Mouse (Mus musculus) hindbrain, embryonic 14.5 days (tissue): ENCODE measurements around the gene Cacng1. TPM values are rescaled to one million over a fixed set of nuclear protein-coding genes. Genes with fewer than 3 reads are reported as not detected.

Source experiments
- ATAC-seq: fragments of 200-750 bp; cut with Nextera tagmentation; 2 replicates; pipeline ENCODE4 v1.8.0; 2017; ENCODE audit warnings: moderate number of reproducible peaks, mild to moderate bottlenecking, moderate TSS enrichment, moderate library complexity; ENCODE audit not compliant: low FRiP score
- DNase-seq: peaks from one replicate; pipeline ENCODE4 v3.0.0-alpha.2; 2015; ENCODE audit warnings: low spot score
- H3K27ac ChIP-seq: fragments of 300-500 bp; sonication (generic); 2 replicates; pipeline ENCODE4 v1.5.1; 2014; ENCODE audit warnings: mild to moderate bottlenecking, moderate library complexity
- H3K27me3 ChIP-seq: fragments of 300-500 bp; sonication (generic); 2 replicates; pipeline ENCODE4 v1.6.1; 2014; ENCODE audit warnings: mild to moderate bottlenecking, low read length, mixed read lengths; ENCODE audit not compliant: control insufficient read depth, insufficient read depth
- H3K36me3 ChIP-seq: fragments of 300-500 bp; sonication (generic); replicated peaks from 2 replicates; pipeline ENCODE4 v1.6.1; 2014; ENCODE audit not compliant: control insufficient read depth, insufficient read depth
- H3K4me1 ChIP-seq: fragments of 300-500 bp; sonication (generic); replicated peaks from 2 replicates; pipeline ENCODE4 v1.6.1; 2014; ENCODE audit warnings: antibody characterized with exemption, low read length, mixed read lengths; ENCODE audit not compliant: control insufficient read depth, insufficient read depth
- H3K4me2 ChIP-seq: fragments of 300-500 bp; sonication (generic); replicated peaks from 2 replicates; pipeline ENCODE4 v1.6.1; 2014; ENCODE audit warnings: mild to moderate bottlenecking, moderate library complexity
- H3K4me3 ChIP-seq: fragments of 300-500 bp; sonication (generic); replicated peaks from 2 replicates; pipeline ENCODE4 v1.5.1; 2014; ENCODE audit warnings: mild to moderate bottlenecking, low read length
- H3K9ac ChIP-seq: fragments of 300-500 bp; sonication (generic); 2 replicates; pipeline ENCODE4 v1.6.1; 2014
- H3K9me3 ChIP-seq: fragments of 300-500 bp; sonication (generic); 2 replicates; pipeline ENCODE4 v1.6.1; 2016; ENCODE audit warnings: low read length; ENCODE audit not compliant: control insufficient read depth
- WGBS: fragments of 180-500 bp; shearing (Covaris S2); extraction: QIAGEN DNeasy Blood & Tissue Kit; methylation state at CpG from one replicate; pipeline ENCODE4 v1.1.7; 2014; 5-methylcytosine and 5-hydroxymethylcytosine counted together
- polyA plus RNA-seq: library from polyadenylated mRNA; unstranded; fragments of >200 nt; fragmentation: Nextera tagmentation; extraction: Ambion mirVana; gene quantifications from 2 replicates; pipeline ENCODE4 v1.2.1, GENCODE M21; 2014

Cacng1 gene
- polyA plus RNA-seq = 0.17 and 0.52 TPM in 2 replicates

DNA sequence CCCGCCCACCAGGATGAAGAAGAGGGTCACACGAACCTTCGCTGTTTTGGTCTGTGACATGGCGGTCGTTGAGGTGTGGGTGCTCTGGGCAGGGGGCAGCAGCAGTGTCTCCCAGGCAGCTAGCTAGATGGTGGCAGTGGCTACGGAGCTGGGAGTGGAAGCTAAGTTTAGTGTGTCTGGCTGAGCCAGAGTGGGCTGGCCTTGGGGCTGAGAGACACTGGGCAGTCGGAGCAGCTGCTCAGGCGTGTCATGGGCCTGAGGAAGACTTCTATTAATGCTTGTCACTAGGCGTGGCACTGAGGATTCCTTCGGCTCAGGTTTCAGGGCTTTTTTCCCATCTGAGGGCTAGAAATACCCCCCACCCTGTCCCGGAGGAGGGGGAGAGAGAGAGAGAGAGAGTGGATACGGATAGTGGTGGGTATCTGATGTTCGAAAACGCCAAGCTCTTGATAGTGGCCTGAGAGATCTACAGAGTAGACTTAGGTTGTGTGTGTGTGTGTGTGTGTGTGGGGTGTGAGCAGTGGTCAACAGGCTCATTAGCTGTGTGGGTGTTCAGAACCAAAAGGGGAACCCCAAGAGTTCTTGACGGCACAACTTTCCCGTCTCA lies at the start of gene Cacng1:
TSS of gene Cacng1 (minus strand) at position 191 of the 607 bp plus-strand sequence.
- Histone ChIP-seq H3K4me1 (no peaks in the 10 kb centered on the region), H3K4me3 (no peak within 1 kb of the TSS), H3K27me3 (no peaks in the 10 kb centered on the region), H3K4me2 (no peak within 1 kb of the TSS), H3K27ac (no peak within 1 kb of the TSS), H3K9ac (no peak within 1 kb of the TSS), H3K36me3 (no peaks in the 10 kb centered on the region), H3K9me3 (0 out of 2 replicates have a peak, but pooled peaks cover 4% of the 10 kb centered on the region)
- DNase-seq (no peak), ATAC-seq (no peak)
- 81% methylated on average over 16 of the region's 16 CpGs for WGBS

DNA sequence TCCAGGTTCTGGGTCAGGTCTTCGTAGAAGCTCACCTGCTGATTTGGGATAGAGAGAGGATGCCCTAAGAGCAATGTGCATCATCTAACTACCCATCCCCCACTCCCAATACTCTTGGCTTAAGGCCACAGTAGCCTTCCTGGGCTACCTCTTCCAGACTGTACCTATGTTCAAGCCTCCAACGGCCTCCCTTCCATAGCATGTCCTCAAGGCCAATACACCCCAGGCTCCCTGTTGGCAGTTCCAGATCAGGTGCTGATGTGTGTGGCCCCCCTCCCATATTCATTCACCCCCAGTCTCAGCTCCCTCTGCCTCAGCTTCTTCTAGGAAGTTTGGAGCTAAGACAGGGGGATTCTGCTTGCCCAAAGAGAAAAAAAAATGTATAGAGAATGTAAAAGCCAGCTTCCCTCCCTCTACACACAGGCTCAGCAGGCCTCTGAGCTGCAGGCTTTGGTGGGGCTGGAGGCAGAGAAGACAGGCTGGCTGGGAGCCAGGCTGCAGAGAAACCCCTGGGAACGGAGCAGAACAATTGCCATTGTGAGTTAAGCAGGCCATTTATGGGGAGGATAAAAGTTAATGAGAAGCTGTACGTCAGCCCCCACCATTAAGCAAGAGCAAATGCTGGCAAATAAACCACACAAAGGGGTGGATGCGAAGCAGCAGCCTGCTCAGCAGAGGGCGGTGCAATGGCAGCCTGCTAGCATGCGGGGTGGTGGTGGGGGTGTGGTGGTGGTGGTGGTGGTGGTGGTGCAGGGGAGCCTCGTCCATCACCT lies 46.6 kb upstream of the Cacng1 start:
- Histone ChIP-seq H3K36me3 (peaks cover under 1% of the 10 kb centered on the region; the same call in 1 of the 2 replicates), H3K4me1 (peaks cover 68% of the 10 kb centered on the region), H3K9ac (peak overlapping the region; percentile 47), H3K4me2 (peak overlapping the region; percentile 7; the same call in 1 of the 2 replicates), H3K27ac (peak overlapping the region; percentile 89), H3K4me3 (no peak overlapping the region), H3K27me3 (no peaks in the 10 kb centered on the region), H3K9me3 (no peaks in the 10 kb centered on the region)
- peak; percentile 82 for ATAC-seq
- peak; percentile 83 for DNase-seq
- WGBS = 15% methylated on average over 8 of the region's 8 CpGs

DNA sequence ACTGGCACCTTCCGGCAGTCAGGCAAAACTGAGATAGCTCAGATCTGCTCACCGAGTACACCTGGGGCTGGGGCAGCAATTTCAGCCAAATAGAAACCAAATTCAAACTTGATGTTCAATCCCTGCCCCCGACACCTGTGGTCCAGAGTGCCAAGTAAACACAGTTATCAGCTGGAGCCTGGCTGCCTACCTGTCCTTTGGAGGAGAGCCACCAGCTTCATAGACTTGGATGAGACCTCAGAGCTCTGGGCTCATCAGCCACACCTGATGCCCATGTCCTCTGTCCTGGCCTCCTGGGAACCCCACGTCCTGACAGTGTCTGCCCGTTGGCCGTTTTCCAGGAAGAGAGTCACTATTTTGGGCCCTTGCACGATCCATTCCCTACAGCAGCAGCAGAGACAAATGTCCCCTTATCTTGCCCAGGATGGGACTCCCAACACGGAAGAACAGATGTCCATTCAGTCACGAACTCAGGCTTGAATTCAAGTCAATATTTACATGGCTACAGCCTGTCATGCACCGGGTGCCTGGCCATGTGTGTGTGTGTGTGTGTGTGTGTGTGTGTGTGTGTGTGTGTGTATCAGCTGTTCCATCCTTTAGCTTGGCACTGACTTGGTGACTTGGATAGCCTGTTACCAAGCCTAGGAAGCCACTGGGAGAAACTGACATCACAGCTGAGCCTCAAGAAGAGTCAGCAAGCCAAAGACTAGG lies 45.6 kb upstream of the Cacng1 start:
- WGBS = 62% methylated on average over 10 of the region's 10 CpGs
- Histone ChIP-seq H3K9ac (no peak overlapping the region), H3K4me1 (peaks cover 59% of the 10 kb centered on the region), H3K27me3 (no peaks in the 10 kb centered on the region), H3K27ac (peak overlapping the region; percentile 89), H3K4me2 (no peak overlapping the region), H3K9me3 (no peaks in the 10 kb centered on the region), H3K36me3 (peaks cover 4% of the 10 kb centered on the region; the same call in 1 of the 2 replicates), H3K4me3 (no peak overlapping the region)
- DNase-seq = no peak
- ATAC-seq = no peak

DNA sequence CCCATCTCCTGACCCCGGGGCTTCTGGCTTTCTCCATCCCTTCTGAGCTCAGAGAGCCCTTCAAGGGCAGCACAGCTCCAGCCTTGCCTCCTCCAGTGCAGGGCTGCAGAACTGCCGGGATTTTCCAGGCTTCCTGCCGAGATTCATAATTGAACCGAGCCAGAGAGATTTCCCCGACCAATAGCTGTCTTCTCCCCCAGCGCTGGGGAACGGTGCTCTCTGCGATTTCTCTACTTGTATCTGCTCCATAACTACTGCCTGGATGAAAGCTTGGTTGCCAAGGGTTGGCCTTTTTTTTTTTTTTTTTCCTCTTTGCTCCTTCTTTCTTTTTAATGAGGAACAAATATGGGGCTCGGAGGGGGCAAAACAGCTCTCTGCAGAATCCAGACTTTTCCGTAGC lies 43.7 kb upstream of the Cacng1 start:
- ATAC-seq (no peak), DNase-seq (peak; percentile 57)
- 27% methylated on average over 10 of the region's 10 CpGs for WGBS
- Histone ChIP-seq H3K36me3 (peaks cover 4% of the 10 kb centered on the region; the same call in 1 of the 2 replicates), H3K9ac (no peak overlapping the region), H3K27me3 (no peaks in the 10 kb centered on the region), H3K9me3 (no peaks in the 10 kb centered on the region), H3K27ac (peak overlapping the region; percentile 63), H3K4me3 (no peak overlapping the region), H3K4me2 (no peak overlapping the region), H3K4me1 (peaks cover 59% of the 10 kb centered on the region)

DNA sequence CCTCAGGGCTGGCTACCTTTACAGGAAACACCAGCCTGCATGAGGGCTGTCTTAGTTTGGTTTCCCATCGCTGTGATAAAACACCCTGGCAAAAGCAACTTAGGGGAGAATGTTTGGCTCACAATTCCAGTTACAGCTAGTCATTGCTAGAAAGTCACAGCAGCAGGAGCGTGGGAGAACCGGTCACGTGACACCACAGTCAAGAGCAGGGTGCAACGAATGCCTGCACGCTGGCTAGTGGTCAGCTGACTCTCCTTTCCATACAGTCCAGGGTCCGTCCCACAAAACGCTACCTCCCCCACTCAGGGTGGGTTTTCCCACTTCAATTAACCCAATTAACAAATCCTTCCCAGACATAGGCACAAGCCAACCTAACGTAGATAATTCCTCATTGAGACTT lies 43.2 kb upstream of the Cacng1 start:
- H3K4me3 ChIP-seq = no peak overlapping the region
- DNase-seq (no peak), ATAC-seq (no peak)

DNA sequence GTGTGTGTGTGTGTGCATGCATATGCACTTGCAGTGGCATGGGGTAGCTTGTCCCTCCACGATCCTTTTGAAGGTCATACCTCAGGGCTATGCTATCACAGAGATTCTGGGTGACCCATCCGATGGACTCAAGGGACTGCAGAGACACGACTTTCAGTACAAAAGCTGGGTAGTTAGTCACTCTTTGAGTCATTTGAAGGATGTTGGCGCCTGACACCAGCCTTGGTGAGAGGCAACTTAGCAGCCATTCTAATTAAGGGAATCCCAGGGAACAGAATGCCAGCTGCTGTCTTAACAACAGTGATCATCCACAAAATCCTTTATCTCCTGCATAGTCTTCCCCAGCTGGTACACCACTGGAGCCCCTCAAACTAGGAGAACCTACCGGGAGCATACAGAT lies 32.8 kb upstream of the Cacng1 start:
- no peak overlapping the region for H3K9ac ChIP-seq
- no peak overlapping the region for H3K4me3 ChIP-seq
- 62% methylated on average over 5 of the region's 5 CpGs for WGBS
- H3K27ac ChIP-seq = no peak overlapping the region
- no peaks in the 10 kb centered on the region for H3K9me3 ChIP-seq
- H3K4me2 ChIP-seq = no peak overlapping the region
- H3K4me1 ChIP-seq = peaks cover 4% of the 10 kb centered on the region; the same call in 1 of the 2 replicates
- ATAC-seq (no peak), DNase-seq (no peak)
- H3K36me3 ChIP-seq = peaks cover 3% of the 10 kb centered on the region; the same call in 1 of the 2 replicates
- H3K27me3 ChIP-seq = no peaks in the 10 kb centered on the region

More for the DNA sequence above, 43.2 kb upstream of the Cacng1 start:
- peaks cover 4% of the 10 kb centered on the region; the same call in 1 of the 2 replicates for H3K36me3 ChIP-seq
- no peaks in the 10 kb centered on the region for H3K9me3 ChIP-seq
- WGBS = 69% methylated on average over 9 of the region's 9 CpGs
- no peak overlapping the region for H3K4me2 ChIP-seq
- H3K9ac ChIP-seq = no peak overlapping the region
- H3K4me1 ChIP-seq = peaks cover 54% of the 10 kb centered on the region
- H3K27ac ChIP-seq = peak overlapping the region; percentile 63
- H3K27me3 ChIP-seq = no peaks in the 10 kb centered on the region

DNA sequence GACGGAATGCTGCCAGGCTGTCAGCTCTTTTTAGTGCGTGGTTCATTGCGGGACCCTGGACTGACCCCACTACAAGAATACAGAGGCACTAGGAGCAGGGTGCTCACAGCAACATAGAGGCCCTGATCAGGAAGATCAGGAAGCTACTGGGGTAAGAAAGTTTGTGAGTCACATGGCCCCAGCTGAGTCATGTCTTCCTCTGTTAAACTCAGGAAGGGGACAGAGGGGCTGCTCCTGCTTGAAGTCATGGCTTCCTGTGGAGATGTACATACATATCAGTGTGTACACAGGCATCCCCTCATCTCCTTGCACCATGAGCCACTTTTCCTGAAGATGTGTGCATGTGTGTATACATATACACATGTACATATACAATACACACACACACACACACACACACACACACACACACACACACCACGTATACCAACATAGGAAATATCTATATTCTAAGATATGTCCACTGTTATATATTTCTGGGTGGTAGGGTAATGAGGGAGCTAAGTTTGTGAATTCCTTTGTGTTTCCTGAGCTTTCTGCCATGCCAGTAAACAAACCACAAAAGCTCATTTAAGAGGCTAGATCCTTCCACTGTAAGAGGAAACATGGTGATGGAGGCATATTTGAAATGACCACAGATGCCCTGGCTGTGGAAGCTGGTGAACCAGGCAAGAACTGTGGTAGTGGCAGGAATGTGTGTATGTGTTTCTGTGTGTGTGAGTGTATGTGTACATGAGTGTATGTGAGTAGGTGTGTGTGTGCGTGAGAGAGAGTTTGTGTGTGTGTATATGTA lies 32.1 kb upstream of the Cacng1 start:
- WGBS = 78% methylated on average over 5 of the region's 5 CpGs
- Histone ChIP-seq H3K27me3 (no peaks in the 10 kb centered on the region), H3K4me3 (no peak overlapping the region), H3K4me2 (no peak overlapping the region), H3K9me3 (no peaks in the 10 kb centered on the region), H3K4me1 (peaks cover 9% of the 10 kb centered on the region; the same call in 1 of the 2 replicates), H3K36me3 (peaks cover 3% of the 10 kb centered on the region; the same call in 1 of the 2 replicates), H3K27ac (no peak overlapping the region), H3K9ac (no peak overlapping the region)
- no peak for DNase-seq
- no peak for ATAC-seq

DNA sequence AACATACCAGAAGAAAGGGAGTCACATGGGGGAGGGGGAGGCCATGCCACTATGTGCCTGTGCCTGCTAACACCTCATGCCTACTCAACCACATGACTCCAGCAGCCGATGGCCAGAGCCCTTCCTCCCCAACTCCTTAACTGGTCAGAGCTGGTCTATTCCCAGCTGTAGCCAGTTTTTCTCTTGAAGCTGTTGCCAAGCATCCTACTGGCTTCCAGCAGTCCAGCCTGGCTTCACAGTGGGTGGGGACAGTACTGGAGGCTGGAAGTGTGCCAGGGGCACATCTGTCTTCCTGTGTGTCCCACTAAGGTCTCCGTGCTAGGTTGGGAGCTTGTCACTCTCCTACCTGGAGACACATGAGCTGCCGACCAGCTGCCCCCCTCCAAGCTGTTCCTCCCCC lies 26.8 kb upstream of the Cacng1 start:
- Histone ChIP-seq H3K27me3 (no peaks in the 10 kb centered on the region), H3K9me3 (no peaks in the 10 kb centered on the region), H3K27ac (no peak overlapping the region), H3K4me2 (no peak overlapping the region), H3K9ac (no peak overlapping the region), H3K4me1 (peaks cover 11% of the 10 kb centered on the region; the same call in 1 of the 2 replicates), H3K36me3 (peaks cover 39% of the 10 kb centered on the region), H3K4me3 (no peak overlapping the region)
- peak; percentile 48 for DNase-seq
- ATAC-seq = 0 out of 2 replicates have a peak, but pooled peaks have one; percentile 16
- 38% methylated on average over 3 of the region's 3 CpGs for WGBS
